Mouse (Mus musculus): ENCODE measurements around the gene AC124108.1. TPM values are rescaled to one million over a fixed set of nuclear protein-coding genes. Genes with fewer than 3 reads are reported as not detected.

Gene AC124108.1
- total and polyA plus RNA-seq, 2 experiments, result not detected

- H3K79me2 ChIP-seq (ENCODE audit: control insufficient read depth, insufficient read depth, low read length), result no peaks in the 10 kb centered on the region
- WGBS, result 76% methylated on average over 7 of the region's 7 CpGs
- TF ChIP-seq CTCF (IDR thresholded peaks at IDR 0.05; ENCODE audit: low read depth, low read length) (no peak), POLR2A (IDR thresholded peaks at IDR 0.05; ENCODE audit: extremely low read depth, insufficient read depth, low read length) (no peak)
- H3K9ac ChIP-seq (ENCODE audit: low read depth, low read length), result no peak overlapping the region
- H3K4me3 ChIP-seq (ENCODE audit: insufficient read depth, low read depth, low read length), result no peak overlapping the region
- no peak for DNase-seq (ENCODE audit: extremely low read depth, low read depth, low spot score)
- H3K4me1 ChIP-seq (ENCODE audit: control insufficient read depth, insufficient read depth, low read length), result no peaks in the 10 kb centered on the region
- no peak overlapping the region for H3K27ac ChIP-seq (replicated peaks; ENCODE audit: insufficient read depth, low read depth, low read length)
- H3K36me3 ChIP-seq (ENCODE audit: control insufficient read depth, insufficient read depth, low read length), result no peaks in the 10 kb centered on the region
- H3K27me3 ChIP-seq (ENCODE audit: control insufficient read depth, insufficient read depth, low read length), result peaks cover 2% of the 10 kb centered on the region; the same call in 1 of the 2 replicates
Measured at GRCm38 (mm10) chr1:132231470-132232274, 40.4 kb downstream of the AC124108.1 start.

- DNase-seq (ENCODE audit: extremely low read depth, low read depth, low spot score), result peak; percentile 19
- Histone ChIP-seq H3K27ac (replicated peaks; ENCODE audit: insufficient read depth, low read depth, low read length) (no peak overlapping the region), H3K4me3 (ENCODE audit: insufficient read depth, low read depth, low read length) (no peak overlapping the region), H3K79me2 (ENCODE audit: control insufficient read depth, insufficient read depth, low read length) (no peaks in the 10 kb centered on the region), H3K36me3 (ENCODE audit: control insufficient read depth, insufficient read depth, low read length) (no peaks in the 10 kb centered on the region), H3K9ac (ENCODE audit: low read depth, low read length) (no peak overlapping the region), H3K4me1 (ENCODE audit: control insufficient read depth, insufficient read depth, low read length) (no peaks in the 10 kb centered on the region), H3K27me3 (ENCODE audit: control insufficient read depth, insufficient read depth, low read length) (peaks cover 2% of the 10 kb centered on the region; the same call in 1 of the 2 replicates)
- TF ChIP-seq POLR2A (IDR thresholded peaks at IDR 0.05; ENCODE audit: extremely low read depth, insufficient read depth, low read length), result no peak
- TF ChIP-seq CTCF (IDR thresholded peaks at IDR 0.05; ENCODE audit: low read depth, low read length), result peak; percentile 67
- 22% methylated on average over 12 of the region's 12 CpGs for WGBS
Measured at GRCm38 (mm10) chr1:132233566-132233965, 42.3 kb downstream of the AC124108.1 start.

- Histone ChIP-seq H3K27ac (replicated peaks; ENCODE audit: insufficient read depth, low read depth, low read length) (no peak overlapping the region), H3K9ac (ENCODE audit: low read depth, low read length) (no peak overlapping the region), H3K4me1 (ENCODE audit: control insufficient read depth, insufficient read depth, low read length) (no peaks in the 10 kb centered on the region), H3K27me3 (ENCODE audit: control insufficient read depth, insufficient read depth, low read length) (peaks cover 2% of the 10 kb centered on the region; the same call in 1 of the 2 replicates), H3K4me3 (ENCODE audit: insufficient read depth, low read depth, low read length) (no peak overlapping the region), H3K36me3 (ENCODE audit: control insufficient read depth, insufficient read depth, low read length) (no peaks in the 10 kb centered on the region), H3K79me2 (ENCODE audit: control insufficient read depth, insufficient read depth, low read length) (no peaks in the 10 kb centered on the region)
- WGBS, result 70% methylated on average over 9 of the region's 9 CpGs
- no peak for DNase-seq (ENCODE audit: extremely low read depth, low read depth, low spot score)
- TF ChIP-seq POLR2A (IDR thresholded peaks at IDR 0.05; ENCODE audit: extremely low read depth, insufficient read depth, low read length), result no peak
- no peak for TF ChIP-seq CTCF (IDR thresholded peaks at IDR 0.05; ENCODE audit: low read depth, low read length)
Measured at GRCm38 (mm10) chr1:132234757-132235273, 43.6 kb downstream of the AC124108.1 start.

GRCm38 (mm10) chr1:132237585-132238159 lies 46.4 kb downstream of the AC124108.1 start:
- Histone ChIP-seq H3K27me3 (ENCODE audit: control insufficient read depth, insufficient read depth, low read length) (peaks cover 2% of the 10 kb centered on the region; the same call in 1 of the 2 replicates), H3K27ac (replicated peaks; ENCODE audit: insufficient read depth, low read depth, low read length) (no peak overlapping the region), H3K4me3 (ENCODE audit: insufficient read depth, low read depth, low read length) (no peak overlapping the region), H3K4me1 (ENCODE audit: control insufficient read depth, insufficient read depth, low read length) (no peaks in the 10 kb centered on the region), H3K36me3 (ENCODE audit: control insufficient read depth, insufficient read depth, low read length) (no peaks in the 10 kb centered on the region), H3K79me2 (ENCODE audit: control insufficient read depth, insufficient read depth, low read length) (no peaks in the 10 kb centered on the region), H3K9ac (ENCODE audit: low read depth, low read length) (no peak overlapping the region)
- 19% methylated on average over 6 of the region's 6 CpGs for WGBS
- TF ChIP-seq POLR2A (IDR thresholded peaks at IDR 0.05; ENCODE audit: extremely low read depth, insufficient read depth, low read length), result no peak
- TF ChIP-seq CTCF (IDR thresholded peaks at IDR 0.05; ENCODE audit: low read depth, low read length), result peak; percentile 75
- peak; percentile 32 for DNase-seq (ENCODE audit: extremely low read depth, low read depth, low spot score)

- no peaks in the 10 kb centered on the region for H3K79me2 ChIP-seq (ENCODE audit: control insufficient read depth, insufficient read depth, low read length)
- H3K4me3 ChIP-seq (ENCODE audit: insufficient read depth, low read depth, low read length), result no peak overlapping the region
- no peaks in the 10 kb centered on the region; the same call in 1 of the 2 replicates for H3K4me1 ChIP-seq (ENCODE audit: control insufficient read depth, insufficient read depth, low read length)
- H3K27ac ChIP-seq (replicated peaks; ENCODE audit: insufficient read depth, low read depth, low read length), result no peak overlapping the region
- no peaks in the 10 kb centered on the region for H3K27me3 ChIP-seq (ENCODE audit: control insufficient read depth, insufficient read depth, low read length)
- no peak for DNase-seq (ENCODE audit: extremely low read depth, low read depth, low spot score)
- TF ChIP-seq POLR2A (IDR thresholded peaks at IDR 0.05; ENCODE audit: extremely low read depth, insufficient read depth, low read length) (no peak), CTCF (IDR thresholded peaks at IDR 0.05; ENCODE audit: low read depth, low read length) (no peak)
- H3K36me3 ChIP-seq (ENCODE audit: control insufficient read depth, insufficient read depth, low read length), result no peaks in the 10 kb centered on the region
- WGBS, result 83% methylated on average over 5 of the region's 5 CpGs
- H3K9ac ChIP-seq (ENCODE audit: low read depth, low read length), result no peak overlapping the region
Measured at GRCm38 (mm10) chr1:132245010-132245409, 53.8 kb downstream of the AC124108.1 start.

All from liver, adult 2 months (tissue).